Mouse (Mus musculus): ENCODE measurements around the gene Vps51.
A peak's percentile ranks its signal among the peaks of the same experiment; 100 is the strongest.
"Not testable (repeated sequence)": the region's sequence is repeated elsewhere in the genome, so short reads cannot be mapped to it uniquely, and the experiment has no call there.

Gene Vps51

DNA sequence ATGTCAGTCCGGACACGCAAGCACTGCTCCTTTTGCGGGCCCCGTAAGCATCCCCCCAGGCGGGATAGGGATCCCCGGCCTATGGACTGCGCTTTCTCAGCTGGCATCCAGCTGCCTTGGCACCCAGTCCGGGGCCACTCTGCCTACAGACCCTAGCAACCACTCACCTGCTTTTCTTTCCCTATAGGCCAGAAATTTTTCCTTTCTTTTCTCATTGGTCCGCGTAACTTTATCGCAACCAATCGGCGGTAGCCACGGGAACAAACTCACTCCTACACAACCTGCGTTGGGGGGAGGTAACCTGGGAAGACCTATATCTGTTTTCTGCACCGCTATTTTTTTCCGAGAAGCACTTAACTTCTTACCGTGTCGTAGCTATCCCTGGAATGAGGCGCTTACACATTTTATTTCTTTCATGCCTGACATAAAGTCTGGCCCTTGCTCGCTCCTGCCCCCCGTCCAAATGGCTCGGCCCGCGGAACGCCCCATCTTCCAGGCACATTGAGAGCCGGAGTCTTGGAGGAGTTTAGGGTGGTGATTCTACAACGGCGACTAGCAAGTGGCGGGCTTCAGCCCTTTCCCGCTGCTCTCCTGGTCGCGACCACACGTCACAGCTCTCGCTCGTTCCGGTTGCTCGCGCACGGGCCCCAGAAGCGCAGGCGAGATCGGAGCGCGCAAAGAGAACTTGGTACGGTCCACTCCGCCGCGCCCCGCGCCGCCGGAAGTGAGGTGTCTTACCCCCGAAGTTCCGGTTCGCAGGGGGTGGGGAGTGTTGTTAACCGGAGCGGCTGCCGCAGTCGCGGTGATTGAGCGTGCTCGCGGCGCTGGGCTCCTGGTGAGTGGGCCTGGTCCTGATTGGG lies 30.5 kb downstream of the Vps51 start, which contains the start of gene Syvn1:
Syvn1 (plus strand) TSS at position 283 of the 860 bp plus-strand sequence.
- DNase-seq, result peak; percentile 94

DNA sequence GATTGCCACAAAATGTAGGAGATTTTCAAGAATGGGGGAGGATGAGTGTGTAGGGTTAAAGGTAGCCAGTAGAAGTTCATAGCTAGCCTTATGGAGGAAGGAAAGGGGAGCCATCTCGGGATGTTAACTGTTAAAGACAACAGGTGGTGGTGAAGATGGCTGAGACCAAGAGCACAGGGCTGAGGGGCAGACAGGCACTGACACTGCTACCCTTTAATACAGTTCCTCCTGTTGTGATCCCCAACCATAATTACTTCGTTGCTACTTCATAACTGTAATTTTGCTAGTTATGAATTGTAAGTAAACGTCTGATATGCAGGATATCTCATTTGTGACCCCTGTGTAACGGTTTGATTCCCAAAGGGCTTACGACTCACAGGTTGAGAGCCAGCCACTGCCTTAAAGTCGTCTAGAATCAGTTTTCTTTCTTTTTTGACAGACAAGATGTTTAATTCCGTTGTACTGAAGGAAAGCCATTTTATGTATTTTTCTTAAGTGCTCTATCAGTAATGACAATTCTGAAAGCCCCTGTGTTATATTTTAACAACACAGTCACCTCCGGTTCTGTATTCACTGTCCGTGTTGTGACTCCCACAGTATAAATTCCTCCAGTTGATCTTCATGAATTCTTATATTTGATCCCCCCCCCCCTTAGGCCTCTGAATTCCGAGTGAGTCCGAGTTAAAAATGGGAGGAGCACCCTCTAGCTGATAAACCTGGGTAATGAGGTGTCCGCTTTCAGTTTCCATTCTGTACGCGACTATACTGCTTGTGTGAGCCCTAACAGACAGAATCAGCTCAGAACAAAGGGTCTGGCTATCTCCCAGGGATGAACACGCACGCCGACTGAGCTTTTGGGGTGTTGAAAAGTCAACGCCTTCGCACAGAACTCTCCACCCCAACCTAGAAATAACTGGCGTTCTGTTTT lies 31.4 kb downstream of the Vps51 start:
- DNase-seq, result peak; percentile 24

DNA sequence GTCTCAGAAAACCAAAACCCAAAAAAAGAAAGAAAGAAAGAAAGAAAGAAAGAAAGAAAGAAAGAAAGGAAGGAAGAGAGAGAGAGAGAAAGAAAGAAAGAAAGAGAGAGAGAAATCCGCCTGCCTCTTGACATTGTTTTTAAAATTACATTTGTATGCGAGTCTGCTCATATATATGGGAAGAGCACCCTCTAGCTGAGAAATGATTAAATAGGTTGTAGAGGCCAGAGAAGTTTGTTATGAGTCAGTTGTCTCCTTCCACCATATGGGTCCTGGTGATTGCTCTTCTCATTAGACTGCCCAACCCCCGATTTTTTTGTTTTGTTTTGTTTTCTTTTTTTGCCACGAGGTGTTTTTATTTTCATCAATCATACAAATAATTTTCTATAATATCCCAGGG lies 32.9 kb downstream of the Vps51 start:
- DNase-seq, result not testable (repeated sequence)

DNA sequence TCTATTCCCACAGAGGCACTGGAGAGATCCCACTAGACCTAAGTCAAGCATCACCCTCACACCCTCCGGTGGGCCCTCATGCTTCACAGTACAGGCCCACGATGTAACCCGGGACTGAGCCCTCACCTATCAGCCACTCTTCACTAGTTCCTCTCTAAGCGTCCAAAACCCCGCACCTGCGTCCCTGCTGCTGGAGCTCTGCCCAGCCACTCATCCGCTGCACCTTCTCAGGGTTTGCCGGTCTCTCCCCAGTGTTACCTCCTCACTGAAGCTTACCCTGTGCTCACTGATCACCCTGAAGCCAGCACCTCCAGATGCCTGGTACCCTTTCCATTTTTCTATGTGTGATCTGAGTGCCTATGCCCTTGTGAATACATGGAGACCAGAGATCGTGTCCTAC lies 34.7 kb downstream of the Vps51 start:
- peak; percentile 33 for DNase-seq

DNA sequence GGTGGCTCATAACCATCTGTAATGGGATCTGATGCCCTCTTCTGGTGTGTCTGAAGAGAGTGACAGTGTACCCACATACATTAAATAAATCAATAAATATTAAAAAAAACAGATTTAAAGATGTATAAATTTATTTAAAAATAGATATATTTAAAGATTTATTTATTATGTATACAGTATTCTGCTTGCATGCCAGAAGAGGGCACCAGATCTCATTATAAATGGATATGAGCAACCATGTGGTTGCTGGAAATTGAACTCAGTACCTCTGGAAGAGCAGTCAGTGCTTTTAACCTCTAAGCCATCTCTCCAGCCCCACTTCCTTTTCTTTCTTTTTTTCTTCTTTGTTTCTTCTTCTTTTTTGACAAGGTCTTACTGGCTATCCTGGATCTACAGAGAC lies 37.0 kb downstream of the Vps51 start:
- DNase-seq, result no peak

DNA sequence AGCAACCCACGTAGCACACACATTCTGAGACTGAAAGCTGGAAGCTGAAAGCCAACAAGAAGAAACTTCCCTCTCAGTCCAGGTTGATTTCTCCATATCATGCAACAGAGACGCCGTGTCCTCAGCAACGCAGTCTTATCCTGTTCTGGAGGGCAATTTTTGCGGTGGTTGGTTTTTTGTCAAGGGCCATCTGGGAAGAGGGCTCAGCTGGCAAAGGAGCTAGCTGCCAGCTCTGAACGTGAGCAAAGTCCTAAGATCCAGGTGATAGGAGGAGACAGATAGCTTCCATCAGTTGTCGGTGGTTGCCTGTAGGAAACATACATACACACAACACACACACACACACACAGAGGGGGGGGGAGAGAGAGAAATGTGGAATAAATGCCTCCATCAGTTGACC lies 38.7 kb downstream of the Vps51 start:
- DNase-seq, result no peak

DNA sequence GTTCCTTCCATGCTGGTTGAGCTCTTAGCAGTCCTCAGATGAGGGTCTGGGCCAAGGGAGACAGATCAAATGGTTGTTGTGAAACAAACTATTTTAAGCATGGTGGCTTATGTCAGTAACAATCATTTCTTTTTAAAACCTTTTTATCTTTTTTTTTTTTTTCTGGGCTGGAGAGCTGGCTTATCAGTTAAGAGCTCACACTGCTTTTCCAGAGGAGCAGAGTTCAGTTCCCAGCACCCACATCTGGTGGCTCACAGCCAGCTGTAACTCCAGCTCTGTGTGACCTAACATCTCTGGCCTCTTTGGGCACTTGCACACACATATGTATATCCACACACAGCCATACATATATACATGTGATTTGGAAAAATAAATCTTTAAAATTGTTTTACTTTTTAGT lies 39.3 kb downstream of the Vps51 start:
- no peak for DNase-seq

DNA sequence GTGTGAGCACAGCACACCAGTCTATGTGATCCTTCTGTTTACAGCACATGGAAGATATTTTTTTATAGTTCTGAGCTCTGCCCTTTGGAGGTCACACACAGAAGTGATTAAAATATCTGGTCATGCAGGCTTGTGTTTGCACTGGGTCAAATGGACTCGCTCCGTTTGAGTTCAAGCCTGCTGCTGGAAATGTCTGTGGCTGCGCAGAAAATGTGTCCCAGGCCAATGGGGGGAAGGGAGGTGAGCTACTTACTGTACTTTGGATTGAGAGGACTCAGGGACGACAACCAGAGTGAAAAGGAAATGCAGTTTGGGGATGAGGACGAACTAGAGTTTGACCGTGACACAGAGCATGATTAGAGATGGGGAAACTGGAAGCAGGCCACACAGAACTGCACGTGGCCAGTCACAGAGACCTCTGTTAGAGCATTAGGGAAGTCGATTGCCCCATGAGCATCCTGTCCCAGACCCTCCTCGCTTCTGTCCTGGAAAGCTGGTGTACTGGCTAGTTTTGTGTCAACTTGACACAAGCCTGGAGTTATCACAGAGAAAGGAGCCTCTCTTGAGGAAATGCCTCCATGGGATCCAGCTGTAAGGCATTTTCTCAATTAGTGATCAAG lies 41.0 kb downstream of the Vps51 start:
- DNase-seq, result no peak

DNA sequence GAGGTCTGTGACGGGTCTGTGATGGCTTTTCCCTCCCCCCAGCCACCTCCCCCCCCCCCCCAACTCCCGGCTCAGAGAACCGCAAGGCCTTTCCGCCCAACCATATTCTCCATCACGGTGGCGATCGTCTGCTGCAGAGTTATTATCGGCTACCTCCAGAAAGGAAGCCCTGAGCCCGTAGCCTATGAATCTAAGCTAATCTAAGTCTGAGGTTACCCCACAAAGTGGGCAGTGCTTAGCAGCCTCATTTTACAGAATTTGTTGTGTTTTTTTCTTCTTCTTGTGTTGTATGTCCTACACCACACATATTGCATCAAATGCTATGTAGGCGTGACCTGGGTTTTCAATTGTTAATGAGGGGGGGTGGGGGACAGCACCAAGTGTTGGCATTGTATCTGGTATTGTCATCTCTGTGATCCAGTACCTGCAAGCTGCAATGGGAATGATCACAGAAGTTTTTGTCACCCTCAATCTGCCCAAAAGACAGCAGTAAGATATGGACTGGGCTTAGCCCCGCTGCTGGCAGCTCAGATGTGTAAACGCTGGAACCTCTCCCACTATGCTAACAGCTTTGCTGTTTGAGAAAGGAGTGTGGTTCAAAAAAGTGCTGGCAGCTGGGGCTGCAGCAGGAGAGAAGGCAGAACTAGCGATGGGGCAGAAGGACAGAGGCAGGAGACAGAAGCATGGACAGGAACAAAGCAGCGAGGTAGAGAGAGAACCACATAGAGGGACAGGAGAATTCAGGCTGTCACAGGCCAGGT lies 46.3 kb downstream of the Vps51 start:
- DNase-seq, result no peak

DNA sequence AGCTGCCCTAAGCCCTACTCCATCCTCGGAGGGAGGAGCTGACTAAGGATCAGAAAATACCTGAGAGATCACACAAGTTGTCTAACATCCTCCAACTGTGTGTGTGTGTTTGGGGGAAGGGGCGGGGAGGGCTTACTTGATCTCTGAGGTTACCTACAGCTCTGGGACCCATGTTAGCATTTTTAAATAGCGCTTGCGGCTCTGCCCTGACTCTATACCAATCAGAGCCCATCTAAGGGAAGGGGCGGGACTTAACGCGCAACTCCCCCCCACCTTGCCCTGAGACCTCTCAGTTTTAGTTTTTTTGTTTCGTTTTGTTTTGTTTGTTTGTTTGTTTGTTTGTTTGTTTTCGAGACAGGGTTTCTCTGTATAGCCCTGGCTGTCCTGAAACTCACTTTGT lies 47.6 kb downstream of the Vps51 start:
- no peak for DNase-seq

DNA sequence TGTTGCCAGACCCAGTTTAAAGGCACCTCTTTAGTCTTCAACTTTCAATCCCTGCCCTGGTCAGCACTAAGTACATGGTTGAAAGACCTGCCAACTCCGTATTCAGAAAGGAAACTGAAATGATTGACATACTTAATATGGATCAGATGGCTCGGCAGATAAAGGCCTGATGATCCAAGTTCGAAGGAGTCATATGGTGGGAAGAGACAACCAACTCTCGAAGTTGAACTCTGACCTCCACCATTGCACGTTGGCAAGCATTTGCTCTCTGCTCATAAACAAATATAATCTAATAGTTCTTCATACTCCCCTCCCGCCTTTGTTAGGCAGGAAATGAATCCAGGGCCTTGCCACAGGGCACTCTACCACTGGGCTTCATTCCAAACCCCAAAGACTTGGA lies 48.0 kb downstream of the Vps51 start:
- no peak for DNase-seq

DNA sequence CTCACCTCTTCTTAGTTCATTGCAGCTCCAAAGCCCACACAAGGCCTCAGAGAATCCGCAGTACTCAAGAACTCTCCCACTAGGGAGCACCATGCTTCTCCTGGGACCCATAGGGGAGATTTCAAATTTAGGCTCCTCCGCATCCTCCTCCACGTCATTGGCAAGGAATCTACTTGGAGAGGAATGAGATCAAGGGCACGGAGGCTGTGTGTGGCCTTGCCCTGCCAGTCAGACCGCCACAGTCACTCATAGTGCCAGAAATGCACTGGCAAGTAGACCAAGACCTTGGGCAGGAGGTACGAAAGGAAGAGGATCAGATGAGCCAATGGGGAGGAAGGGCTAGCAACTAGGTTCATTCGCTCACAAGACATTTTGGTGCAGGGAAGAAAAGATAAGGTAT lies 53.1 kb downstream of the Vps51 start:
- no peak for DNase-seq

DNA sequence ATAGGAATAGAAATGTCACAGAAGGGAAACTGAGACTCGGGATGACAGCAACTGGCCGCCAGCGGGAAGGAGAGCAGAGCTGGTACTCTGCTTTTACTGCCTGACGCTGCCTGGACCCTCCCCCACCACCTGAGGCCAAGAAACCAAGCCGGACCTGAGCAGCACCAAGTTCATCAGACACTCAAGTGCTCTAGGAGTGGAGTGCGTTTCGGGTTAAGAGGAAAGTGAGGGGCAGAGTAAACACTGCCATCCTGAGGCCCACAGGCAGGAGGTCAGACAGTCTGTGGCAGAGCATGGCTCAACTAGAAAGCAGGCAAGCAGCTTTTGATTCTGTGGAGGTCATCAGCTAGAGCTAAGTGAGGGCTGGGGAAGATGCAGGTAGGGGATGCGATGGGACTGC lies 54.0 kb downstream of the Vps51 start:
- no peak for DNase-seq

DNA sequence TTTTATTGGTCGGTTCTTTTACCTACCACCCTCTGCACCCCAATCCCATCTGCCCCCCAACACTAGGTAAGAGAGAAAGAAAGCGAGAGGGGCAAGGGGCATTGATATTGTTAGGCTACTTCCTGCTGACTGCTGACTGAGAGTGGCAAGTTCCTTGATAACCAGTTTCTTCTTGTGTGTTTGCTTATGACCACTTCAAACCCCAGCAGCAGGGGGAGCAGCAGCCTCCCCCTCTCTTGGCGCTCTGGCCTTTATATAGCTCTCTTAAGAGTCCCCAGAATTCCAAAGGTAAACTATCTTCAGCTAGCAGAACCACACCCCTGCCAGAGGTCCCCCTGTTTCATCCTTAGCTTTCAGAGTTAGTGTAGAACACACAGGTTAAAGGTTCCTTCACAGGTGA lies 56.8 kb downstream of the Vps51 start:
- no peak for DNase-seq

DNA sequence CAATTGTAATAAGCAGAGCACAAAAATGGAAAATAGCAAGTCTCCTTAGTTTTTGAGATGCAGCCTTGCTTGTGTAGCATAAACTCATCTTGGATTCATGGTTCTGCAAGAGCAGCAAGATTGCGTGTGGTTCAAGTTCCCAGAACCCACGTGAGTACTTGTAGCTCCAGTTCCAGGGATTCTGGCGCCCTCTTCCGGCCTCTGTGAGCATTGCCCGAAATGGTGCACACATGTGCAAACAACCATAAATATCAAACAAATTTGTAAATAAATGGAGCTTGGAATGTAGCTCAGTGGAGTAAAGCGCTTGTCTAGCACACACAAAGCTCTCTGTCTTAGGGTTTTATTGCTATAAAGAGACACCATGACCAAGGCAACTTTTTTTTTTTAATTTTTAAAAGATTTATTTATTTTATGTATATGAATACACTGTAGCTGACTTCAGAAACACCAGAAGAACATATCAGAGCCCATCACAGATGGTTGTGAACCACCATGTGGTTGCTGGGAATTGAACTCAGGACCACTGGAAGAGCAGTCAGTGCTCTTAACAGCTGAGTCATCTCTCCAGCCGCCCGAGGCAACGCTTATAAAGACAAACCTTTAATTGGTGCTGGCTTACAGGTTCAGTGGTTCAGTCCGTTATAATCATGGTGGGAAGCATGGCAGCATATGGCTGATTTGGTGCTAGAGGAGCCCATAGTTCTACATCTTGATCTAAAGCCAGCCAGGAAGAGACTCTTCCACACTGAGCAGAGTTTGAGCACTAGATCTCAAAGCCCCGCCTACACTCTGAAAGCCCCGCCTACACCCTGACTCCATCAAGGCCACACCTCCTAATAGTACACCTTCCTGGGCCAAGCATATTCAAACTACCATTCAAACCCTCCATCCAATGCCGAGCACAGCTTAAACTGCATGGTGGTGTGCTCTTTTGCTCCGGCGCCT lies 58.6 kb downstream of the Vps51 start:
- peak; percentile 84 for DNase-seq

Measured in cerebellum, adult 9-11 months (tissue).